Mouse (Mus musculus): ENCODE measurements around the gene Cys1. TPM values are rescaled to one million over a fixed set of nuclear protein-coding genes. Genes with fewer than 3 reads are reported as not detected.

The Cys1 gene
- polyA plus RNA-seq, 1 experiment from 2014 or later = 1.3 TPM

DNA sequence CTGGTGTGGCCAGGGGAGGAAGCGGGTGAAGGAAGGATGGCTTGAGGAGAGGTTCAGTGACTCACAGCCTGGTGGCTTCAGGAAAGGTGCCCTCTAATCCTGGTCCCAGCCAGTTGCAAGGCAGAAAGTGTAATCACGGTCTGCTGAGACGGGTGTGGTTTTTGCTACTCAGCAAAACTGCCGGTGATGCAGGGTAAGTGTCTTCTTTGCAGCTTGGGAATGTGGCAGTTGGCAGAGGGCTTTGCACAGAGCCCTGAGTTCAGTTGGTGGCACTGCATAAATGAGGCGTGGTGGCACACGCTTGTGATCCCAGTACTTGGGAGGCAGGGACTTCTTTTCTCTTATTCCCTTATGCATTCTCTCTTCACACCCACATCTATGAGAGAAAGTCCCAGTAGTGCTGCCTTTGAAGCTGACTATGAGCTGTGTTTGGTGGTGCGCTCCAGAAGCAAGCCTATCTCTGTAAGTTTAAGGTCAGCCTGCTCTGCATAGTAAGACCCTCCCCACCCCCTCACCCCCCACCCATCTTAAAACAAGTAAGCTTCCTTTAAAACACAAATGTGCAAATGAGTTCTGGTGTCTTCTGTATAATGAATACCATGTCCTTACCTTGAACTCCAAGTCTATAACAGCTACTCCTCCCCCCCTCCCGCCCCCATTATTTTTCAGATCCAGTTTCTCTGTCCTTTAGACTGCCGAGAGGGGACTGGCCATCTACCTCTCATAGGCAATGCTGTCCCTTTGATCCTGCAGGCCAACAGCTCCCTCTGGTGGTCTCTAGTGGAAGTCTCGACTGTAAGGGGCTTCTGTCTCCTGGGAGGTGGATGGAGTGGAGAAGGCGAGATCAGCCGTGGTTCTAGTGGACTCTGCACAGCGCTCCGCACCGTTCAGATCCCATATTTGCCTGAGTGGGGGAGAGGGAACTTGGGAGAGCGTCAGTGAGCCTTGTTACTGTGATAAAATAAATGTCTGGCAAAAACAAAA, 15.2 kb upstream of the Cys1 start:
- no peaks in the 10 kb centered on the region for H3K9me3 ChIP-seq
- H3K9ac ChIP-seq = no peak overlapping the region
- no peaks in the 10 kb centered on the region for H3K4me1 ChIP-seq
- H3K4me2 ChIP-seq (replicated peaks) = peak overlapping the region; percentile 33; the same call in 1 of the 2 replicates
- H3K4me3 ChIP-seq = no peak overlapping the region
- no peak overlapping the region for H3K27ac ChIP-seq
- no peaks in the 10 kb centered on the region for H3K36me3 ChIP-seq
- WGBS = 42% methylated on average over 16 of the region's 16 CpGs
- no peaks in the 10 kb centered on the region for H3K27me3 ChIP-seq (replicated peaks)
- peak; percentile 81 for ATAC-seq (ENCODE audit: low FRiP score, low read depth)

- Histone ChIP-seq H3K4me3 (no peak overlapping the region), H3K4me2 (replicated peaks) (no peak overlapping the region), H3K36me3 (no peaks in the 10 kb centered on the region), H3K9ac (no peak overlapping the region), H3K4me1 (no peaks in the 10 kb centered on the region), H3K27me3 (replicated peaks) (no peaks in the 10 kb centered on the region), H3K27ac (no peak overlapping the region), H3K9me3 (no peaks in the 10 kb centered on the region)
- ATAC-seq (ENCODE audit: low FRiP score, low read depth) = no peak
- WGBS = 88% methylated on average over 3 of the region's 3 CpGs
Observed at GRCm38 (mm10) chr12:24690351-24690750, 8.7 kb upstream of the Cys1 start.

GRCm38 (mm10) chr12:24686696-24687346, 5.2 kb upstream of the Cys1 start:
- no peak overlapping the region for H3K4me3 ChIP-seq
- no peak overlapping the region for H3K4me2 ChIP-seq (replicated peaks)
- H3K9ac ChIP-seq = no peak overlapping the region
- no peaks in the 10 kb centered on the region for H3K36me3 ChIP-seq
- no peak for ATAC-seq (ENCODE audit: low FRiP score, low read depth)
- H3K4me1 ChIP-seq = peaks cover 2% of the 10 kb centered on the region; the same call in 1 of the 2 replicates
- 77% methylated on average over 11 of the region's 11 CpGs for WGBS
- no peaks in the 10 kb centered on the region for H3K9me3 ChIP-seq
- H3K27me3 ChIP-seq (replicated peaks) = peaks cover 18% of the 10 kb centered on the region
- no peak overlapping the region for H3K27ac ChIP-seq

DNA sequence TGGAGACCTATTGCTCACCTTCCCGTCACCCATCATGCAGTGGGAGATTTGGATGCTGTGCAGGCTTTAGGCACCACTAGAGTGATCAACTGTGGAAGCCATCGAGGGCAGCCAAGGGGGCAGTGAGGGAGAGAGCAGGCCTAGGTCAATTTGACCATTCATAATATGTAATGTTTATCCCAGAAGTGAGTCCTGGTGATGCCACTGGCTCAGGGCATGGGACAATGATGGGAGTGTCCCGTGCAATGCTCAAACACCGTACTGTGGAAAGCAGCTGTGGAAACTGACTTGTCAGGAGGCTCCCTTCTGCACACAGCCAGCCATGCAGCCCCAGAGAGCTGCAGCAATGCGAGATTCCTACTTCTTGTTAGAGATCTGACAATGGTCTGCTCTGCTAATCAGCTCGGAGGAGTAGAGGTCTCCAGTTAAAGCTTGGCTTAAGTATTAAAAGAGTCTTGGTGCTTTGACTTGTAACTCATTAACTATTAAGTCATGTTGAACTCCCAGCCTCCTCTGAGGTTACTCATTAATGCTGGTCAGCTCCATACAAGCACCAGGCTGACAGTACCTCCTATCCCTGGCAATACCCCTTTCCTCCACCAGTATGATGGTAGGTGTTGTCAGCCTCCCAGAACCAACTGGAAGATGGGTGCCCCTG, 4.6 kb upstream of the Cys1 start:
- Histone ChIP-seq H3K9ac (no peak overlapping the region), H3K27ac (no peak overlapping the region), H3K4me2 (replicated peaks) (no peak overlapping the region), H3K36me3 (no peaks in the 10 kb centered on the region), H3K4me1 (peaks cover 9% of the 10 kb centered on the region), H3K27me3 (replicated peaks) (peaks cover 24% of the 10 kb centered on the region), H3K9me3 (no peaks in the 10 kb centered on the region), H3K4me3 (no peak overlapping the region)
- 60% methylated on average over 6 of the region's 6 CpGs for WGBS
- no peak for ATAC-seq (ENCODE audit: low FRiP score, low read depth)

- H3K4me3 ChIP-seq = no peak overlapping the region
- H3K4me1 ChIP-seq = peaks cover 15% of the 10 kb centered on the region
- H3K27ac ChIP-seq = no peak overlapping the region
- no peak overlapping the region for H3K9ac ChIP-seq
- no peak overlapping the region for H3K4me2 ChIP-seq (replicated peaks)
- ATAC-seq (ENCODE audit: low FRiP score, low read depth) = no peak
- 75% methylated on average over 7 of the region's 7 CpGs for WGBS
- H3K27me3 ChIP-seq (replicated peaks) = peaks cover 44% of the 10 kb centered on the region
- no peaks in the 10 kb centered on the region for H3K9me3 ChIP-seq
- no peaks in the 10 kb centered on the region for H3K36me3 ChIP-seq
Observed at GRCm38 (mm10) chr12:24683461-24683860, 1.8 kb upstream of the Cys1 start.

- Histone ChIP-seq H3K27me3 (replicated peaks) (peaks cover 44% of the 10 kb centered on the region), H3K4me2 (replicated peaks) (no peak overlapping the region), H3K4me3 (no peak overlapping the region), H3K4me1 (peaks cover 15% of the 10 kb centered on the region), H3K9me3 (no peaks in the 10 kb centered on the region), H3K27ac (no peak overlapping the region), H3K36me3 (no peaks in the 10 kb centered on the region), H3K9ac (no peak overlapping the region)
- WGBS = 60% methylated on average over 8 of the region's 8 CpGs
- ATAC-seq (ENCODE audit: low FRiP score, low read depth) = no peak
Observed at GRCm38 (mm10) chr12:24682563-24682962, 950 bp upstream of the Cys1 start.

- Histone ChIP-seq H3K27me3 (replicated peaks) (peaks cover 44% of the 10 kb centered on the region), H3K4me3 (peak overlapping the region; percentile 56), H3K36me3 (no peaks in the 10 kb centered on the region), H3K9ac (peak overlapping the region; percentile 64), H3K9me3 (no peaks in the 10 kb centered on the region), H3K4me1 (peaks cover 15% of the 10 kb centered on the region), H3K4me2 (replicated peaks) (peak overlapping the region; percentile 80), H3K27ac (no peak overlapping the region)
- ATAC-seq (ENCODE audit: low FRiP score, low read depth) = peak; percentile 74
- WGBS = 2% methylated on average over 61 of the region's 61 CpGs
Observed at GRCm38 (mm10) chr12:24680492-24681285, 924 bp downstream of the Cys1 start.

DNA sequence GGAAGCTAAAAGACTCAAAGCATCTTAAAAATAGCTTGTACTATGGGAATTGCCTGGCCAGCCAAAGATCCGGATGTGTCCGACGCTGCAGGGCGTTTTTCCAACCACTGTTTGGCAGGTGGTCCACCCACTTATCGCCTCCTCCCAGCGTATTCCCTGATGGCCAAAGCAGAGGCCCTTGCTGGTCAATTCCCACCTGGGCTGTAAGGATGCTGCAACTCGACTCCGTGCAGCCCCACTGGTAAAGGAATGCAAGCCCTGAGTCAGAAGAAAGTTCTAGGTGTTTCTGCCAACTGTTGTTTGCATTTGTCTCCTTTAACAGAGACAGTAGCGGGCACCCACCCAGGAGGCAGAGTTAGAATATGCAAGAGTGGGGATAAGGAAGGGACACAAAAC, 1.5 kb downstream of the Cys1 start:
- no peak overlapping the region for H3K27ac ChIP-seq
- whole genome bisulfite sequencing = 18% methylated on average over 9 of the region's 9 CpGs
- H3K9me3 ChIP-seq = no peaks in the 10 kb centered on the region
- H3K27me3 ChIP-seq (replicated peaks) = peaks cover 44% of the 10 kb centered on the region
- no peaks in the 10 kb centered on the region for H3K36me3 ChIP-seq
- peak overlapping the region; percentile 80 for H3K4me2 ChIP-seq (replicated peaks)
- H3K4me1 ChIP-seq = peaks cover 15% of the 10 kb centered on the region
- peak overlapping the region; percentile 56 for H3K4me3 ChIP-seq
- ATAC-seq (ENCODE audit: low FRiP score, low read depth) = peak; percentile 2; the same call in 1 of the 2 replicates
- no peak overlapping the region for H3K9ac ChIP-seq

DNA sequence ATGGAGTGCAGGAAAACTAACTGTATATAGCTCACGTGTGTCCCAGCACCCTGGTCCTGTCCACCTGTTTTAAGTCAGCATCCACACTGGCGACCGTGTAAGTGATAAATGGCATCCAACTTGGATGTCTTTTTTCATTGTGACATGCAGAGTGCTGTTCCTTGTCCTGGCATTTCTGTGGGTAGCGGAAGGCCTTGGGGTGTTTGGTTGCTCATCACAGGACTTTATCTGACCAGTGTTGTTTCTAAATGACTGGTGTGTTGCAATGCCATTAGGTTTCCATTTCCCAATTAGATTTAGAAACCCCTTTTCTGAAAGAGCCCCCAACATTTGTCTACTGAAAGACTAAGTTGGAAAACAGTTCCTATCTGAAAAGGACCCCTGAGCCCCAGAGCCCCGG, 19.5 kb downstream of the Cys1 start:
- Histone ChIP-seq H3K9ac (no peak overlapping the region), H3K4me1 (no peaks in the 10 kb centered on the region; the same call in 1 of the 2 replicates), H3K27me3 (replicated peaks) (no peaks in the 10 kb centered on the region), H3K4me3 (no peak overlapping the region), H3K9me3 (no peaks in the 10 kb centered on the region), H3K4me2 (replicated peaks) (no peak overlapping the region), H3K27ac (no peak overlapping the region), H3K36me3 (peaks cover 27% of the 10 kb centered on the region)
- WGBS = 89% methylated on average over 5 of the region's 5 CpGs
- ATAC-seq (ENCODE audit: low FRiP score, low read depth) = no peak

DNA sequence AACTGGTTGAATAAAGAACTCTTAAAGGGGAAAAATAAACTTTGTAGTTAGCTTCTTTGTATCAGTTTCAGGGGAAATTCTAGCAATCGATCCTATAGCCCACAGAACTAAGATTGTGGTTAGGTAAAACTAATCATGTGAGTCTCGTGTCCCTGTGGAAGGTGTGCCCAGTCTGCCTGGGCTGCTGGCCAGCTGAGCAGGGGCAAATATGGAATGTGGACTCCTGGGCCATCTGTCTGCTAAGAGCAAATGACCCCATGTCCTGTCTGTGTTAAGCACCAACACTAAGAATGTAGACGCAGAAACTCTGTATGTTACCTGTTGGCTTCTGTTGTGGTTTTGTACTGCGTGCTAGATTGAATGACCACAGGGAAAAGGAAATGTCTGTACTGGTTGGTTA, 20.5 kb downstream of the Cys1 start:
- WGBS = 90% methylated on average over 4 of the region's 4 CpGs
- H3K4me3 ChIP-seq = no peak overlapping the region
- no peaks in the 10 kb centered on the region for H3K9me3 ChIP-seq
- no peaks in the 10 kb centered on the region for H3K27me3 ChIP-seq (replicated peaks)
- H3K36me3 ChIP-seq = peaks cover 35% of the 10 kb centered on the region
- peaks cover 7% of the 10 kb centered on the region; the same call in 1 of the 2 replicates for H3K4me1 ChIP-seq
- H3K9ac ChIP-seq = no peak overlapping the region
- H3K4me2 ChIP-seq (replicated peaks) = no peak overlapping the region
- ATAC-seq (ENCODE audit: low FRiP score, low read depth) = no peak
- H3K27ac ChIP-seq = no peak overlapping the region

GRCm38 (mm10) chr12:24659923-24660322, 21.7 kb downstream of the Cys1 start:
- no peak for ATAC-seq (ENCODE audit: low FRiP score, low read depth)
- Histone ChIP-seq H3K9me3 (no peaks in the 10 kb centered on the region), H3K4me3 (no peak overlapping the region), H3K27me3 (replicated peaks) (no peaks in the 10 kb centered on the region), H3K27ac (no peak overlapping the region), H3K4me2 (replicated peaks) (no peak overlapping the region), H3K4me1 (peaks cover 11% of the 10 kb centered on the region; the same call in 1 of the 2 replicates), H3K9ac (no peak overlapping the region), H3K36me3 (peaks cover 47% of the 10 kb centered on the region)
- 92% methylated on average over 9 of the region's 9 CpGs for WGBS
